Mouse (Mus musculus): ENCODE measurements around the gene Lipe. TPM values are rescaled to one million over a fixed set of nuclear protein-coding genes. Genes with fewer than 3 reads are reported as not detected.

The Lipe gene
- polyA plus RNA-seq, 2 experiments, result 3.5 to 10.4 TPM

GRCm38 (mm10) chr7:25436226-25436625 lies 37.7 kb upstream of the Lipe start:
- Histone ChIP-seq H3K27me3 (ENCODE audit: control insufficient read depth, insufficient read depth, low read length) (no peaks in the 10 kb centered on the region), H3K27ac (replicated peaks; ENCODE audit: low read depth, low read length) (no peak overlapping the region), H3K4me3 (replicated peaks; ENCODE audit: low read length) (no peak overlapping the region), H3K4me2 (replicated peaks; ENCODE audit: low read depth, low read length, severe bottlenecking) (no peak overlapping the region), H3K9me3 (ENCODE audit: control insufficient read depth, low read length) (no peaks in the 10 kb centered on the region), H3K36me3 (ENCODE audit: control insufficient read depth, insufficient read depth, low read length) (no peaks in the 10 kb centered on the region), H3K4me1 (ENCODE audit: control insufficient read depth, insufficient read depth, low read length) (peaks cover 4% of the 10 kb centered on the region; the same call in 1 of the 2 replicates), H3K9ac (ENCODE audit: low read depth, low read length, severe bottlenecking) (no peak overlapping the region)
- ATAC-seq (ENCODE audit: low FRiP score, low read depth), result no peak
- no peak for DNase-seq (ENCODE audit: low spot score)
- TF ChIP-seq POLR2A (IDR thresholded peaks at IDR 0.05; ENCODE audit: borderline replicate concordance, extremely low read depth, insufficient read depth, insufficient read length), result no peak
- 80% methylated on average over 6 of the region's 6 CpGs for WGBS

- H3K9me3 ChIP-seq (ENCODE audit: control insufficient read depth, low read length), result no peaks in the 10 kb centered on the region
- no peaks in the 10 kb centered on the region for H3K27me3 ChIP-seq (ENCODE audit: control insufficient read depth, insufficient read depth, low read length)
- no peak overlapping the region for H3K9ac ChIP-seq (ENCODE audit: low read depth, low read length, severe bottlenecking)
- H3K36me3 ChIP-seq (ENCODE audit: control insufficient read depth, insufficient read depth, low read length), result no peaks in the 10 kb centered on the region
- ATAC-seq (ENCODE audit: low FRiP score, low read depth) (no peak), DNase-seq (ENCODE audit: low spot score) (no peak)
- peaks cover 4% of the 10 kb centered on the region; the same call in 1 of the 2 replicates for H3K4me1 ChIP-seq (ENCODE audit: control insufficient read depth, insufficient read depth, low read length)
- no peak overlapping the region for H3K27ac ChIP-seq (replicated peaks; ENCODE audit: low read depth, low read length)
- no peak overlapping the region for H3K4me2 ChIP-seq (replicated peaks; ENCODE audit: low read depth, low read length, severe bottlenecking)
- H3K4me3 ChIP-seq (replicated peaks; ENCODE audit: low read length), result no peak overlapping the region
- TF ChIP-seq POLR2A (IDR thresholded peaks at IDR 0.05; ENCODE audit: borderline replicate concordance, extremely low read depth, insufficient read depth, insufficient read length), result no peak
- 71% methylated on average over 2 of the region's 2 CpGs for WGBS
Observed at GRCm38 (mm10) chr7:25435546-25435851, 37.0 kb upstream of the Lipe start.

GRCm38 (mm10) chr7:25434654-25435545 lies 36.4 kb upstream of the Lipe start:
- 81% methylated on average over 10 of the region's 10 CpGs for WGBS

GRCm38 (mm10) chr7:25433781-25434560 lies 35.5 kb upstream of the Lipe start:
- Histone ChIP-seq H3K9ac (ENCODE audit: low read depth, low read length, severe bottlenecking) (no peak overlapping the region), H3K27ac (replicated peaks; ENCODE audit: low read depth, low read length) (no peak overlapping the region)
- ATAC-seq (ENCODE audit: low FRiP score, low read depth), result no peak

More at GRCm38 (mm10) chr7:25434654-25435545, 36.4 kb upstream of the Lipe start:
- no peaks in the 10 kb centered on the region for H3K9me3 ChIP-seq (ENCODE audit: control insufficient read depth, low read length)
- H3K27me3 ChIP-seq (ENCODE audit: control insufficient read depth, insufficient read depth, low read length), result no peaks in the 10 kb centered on the region
- peaks cover 4% of the 10 kb centered on the region; the same call in 1 of the 2 replicates for H3K4me1 ChIP-seq (ENCODE audit: control insufficient read depth, insufficient read depth, low read length)
- H3K9ac ChIP-seq (ENCODE audit: low read depth, low read length, severe bottlenecking), result no peak overlapping the region
- DNase-seq (ENCODE audit: low spot score) (no peak), ATAC-seq (ENCODE audit: low FRiP score, low read depth) (no peak)
- no peak overlapping the region for H3K4me3 ChIP-seq (replicated peaks; ENCODE audit: low read length)
- H3K4me2 ChIP-seq (replicated peaks; ENCODE audit: low read depth, low read length, severe bottlenecking), result no peak overlapping the region
- no peaks in the 10 kb centered on the region for H3K36me3 ChIP-seq (ENCODE audit: control insufficient read depth, insufficient read depth, low read length)
- no peak for TF ChIP-seq POLR2A (IDR thresholded peaks at IDR 0.05; ENCODE audit: borderline replicate concordance, extremely low read depth, insufficient read depth, insufficient read length)
- no peak overlapping the region for H3K27ac ChIP-seq (replicated peaks; ENCODE audit: low read depth, low read length)

GRCm38 (mm10) chr7:25433007-25433541 lies 34.6 kb upstream of the Lipe start:
- Histone ChIP-seq H3K4me3 (replicated peaks; ENCODE audit: low read length) (no peak overlapping the region), H3K4me1 (ENCODE audit: control insufficient read depth, insufficient read depth, low read length) (peaks cover 4% of the 10 kb centered on the region; the same call in 1 of the 2 replicates), H3K9ac (ENCODE audit: low read depth, low read length, severe bottlenecking) (no peak overlapping the region), H3K27me3 (ENCODE audit: control insufficient read depth, insufficient read depth, low read length) (no peaks in the 10 kb centered on the region), H3K36me3 (ENCODE audit: control insufficient read depth, insufficient read depth, low read length) (no peaks in the 10 kb centered on the region), H3K9me3 (ENCODE audit: control insufficient read depth, low read length) (no peaks in the 10 kb centered on the region), H3K4me2 (replicated peaks; ENCODE audit: low read depth, low read length, severe bottlenecking) (no peak overlapping the region), H3K27ac (replicated peaks; ENCODE audit: low read depth, low read length) (no peak overlapping the region)
- ATAC-seq (ENCODE audit: low FRiP score, low read depth) (no peak), DNase-seq (ENCODE audit: low spot score) (no peak)
- 22% methylated on average over 5 of the region's 5 CpGs for WGBS
- no peak for TF ChIP-seq POLR2A (IDR thresholded peaks at IDR 0.05; ENCODE audit: borderline replicate concordance, extremely low read depth, insufficient read depth, insufficient read length)

More at GRCm38 (mm10) chr7:25433781-25434560, 35.5 kb upstream of the Lipe start:
- TF ChIP-seq POLR2A (IDR thresholded peaks at IDR 0.05; ENCODE audit: borderline replicate concordance, extremely low read depth, insufficient read depth, insufficient read length), result no peak
- no peak for DNase-seq (ENCODE audit: low spot score)
- H3K27me3 ChIP-seq (ENCODE audit: control insufficient read depth, insufficient read depth, low read length), result no peaks in the 10 kb centered on the region
- H3K36me3 ChIP-seq (ENCODE audit: control insufficient read depth, insufficient read depth, low read length), result no peaks in the 10 kb centered on the region
- H3K9me3 ChIP-seq (ENCODE audit: control insufficient read depth, low read length), result no peaks in the 10 kb centered on the region
- no peak overlapping the region for H3K4me3 ChIP-seq (replicated peaks; ENCODE audit: low read length)
- H3K4me1 ChIP-seq (ENCODE audit: control insufficient read depth, insufficient read depth, low read length), result peaks cover 4% of the 10 kb centered on the region; the same call in 1 of the 2 replicates
- 88% methylated on average over 9 of the region's 9 CpGs for WGBS
- no peak overlapping the region for H3K4me2 ChIP-seq (replicated peaks; ENCODE audit: low read depth, low read length, severe bottlenecking)

Data from limb, embryonic 14.5 days (tissue).